Mouse (Mus musculus) limb, embryonic 14.5 days (tissue): ENCODE data around the gene Nhej1. TPM values are rescaled to one million over a fixed set of nuclear protein-coding genes. Genes with fewer than 3 reads are reported as not detected.

Source experiments
- ATAC-seq: fragments of 200-750 bp; cut with Nextera tagmentation; 2 replicates; pipeline ENCODE4 v1.8.0; 2017; ENCODE audit warnings: low read depth, moderate number of reproducible peaks, moderate TSS enrichment; ENCODE audit not compliant: low FRiP score
- DNase-seq: peaks from one replicate; pipeline ENCODE4 v3.0.0-alpha.2; 2015; ENCODE audit warnings: low spot score
- H3K27ac ChIP-seq: fragments of 300-500 bp; sonication (generic); replicated peaks from 2 replicates; pipeline ENCODE4 v1.5.1; 2014; ENCODE audit warnings: low read depth, mild to moderate bottlenecking, low read length, moderate library complexity, mixed read lengths
- H3K27me3 ChIP-seq: fragments of 300-500 bp; sonication (generic); 2 replicates; pipeline ENCODE4 v1.6.1; 2014; ENCODE audit warnings: low read length, mixed read lengths; ENCODE audit not compliant: control insufficient read depth, insufficient read depth
- H3K36me3 ChIP-seq: fragments of 300-500 bp; sonication (generic); 2 replicates; pipeline ENCODE4 v1.6.1; 2014; ENCODE audit warnings: mild to moderate bottlenecking, low read length, moderate library complexity, mixed read lengths; ENCODE audit not compliant: control insufficient read depth, insufficient read depth
- H3K4me1 ChIP-seq: fragments of 300-500 bp; sonication (generic); 2 replicates; pipeline ENCODE4 v1.6.1; 2014; ENCODE audit warnings: antibody characterized with exemption, low read length, mixed read lengths; ENCODE audit not compliant: control insufficient read depth, insufficient read depth
- H3K4me2 ChIP-seq: fragments of 300-500 bp; sonication (generic); replicated peaks from 2 replicates; pipeline ENCODE4 v1.6.1; 2014; ENCODE audit warnings: low read depth, mild to moderate bottlenecking, low read length, moderate library complexity; ENCODE audit not compliant: severe bottlenecking
- H3K4me3 ChIP-seq: fragments of 300-500 bp; sonication (generic); replicated peaks from 2 replicates; pipeline ENCODE4 v1.5.1; 2014; ENCODE audit warnings: low read length
- H3K9ac ChIP-seq: fragments of 300-500 bp; sonication (generic); 2 replicates; pipeline ENCODE4 v1.6.1; 2014; ENCODE audit warnings: mild to moderate bottlenecking, low read depth, low read length, moderate library complexity; ENCODE audit not compliant: severe bottlenecking
- H3K9me3 ChIP-seq: fragments of 300-500 bp; sonication (generic); 2 replicates; pipeline ENCODE4 v1.6.1; 2016; ENCODE audit warnings: low read length; ENCODE audit not compliant: control insufficient read depth
- POLR2A ChIP-seq: fragments of 200-500 bp; IDR thresholded peaks from 2 replicates; pipeline ENCODE4 v1.8.0; 2012; ENCODE audit warnings: inconsistent platforms, mild to moderate bottlenecking, moderate library complexity, borderline replicate concordance; ENCODE audit not compliant: insufficient read depth, insufficient read length; ENCODE audit errors: extremely low read depth
- WGBS: fragments of 180-500 bp; shearing (Covaris S2); extraction: QIAGEN DNeasy Blood & Tissue Kit; methylation state at CpG from one replicate; pipeline ENCODE4 v1.1.7; 2014; 5-methylcytosine and 5-hydroxymethylcytosine counted together
- polyA plus RNA-seq, 2 experiments: library from polyadenylated mRNA; depleted of rRNA in 1 of 2; stranded (reverse) in 1 of 2; unstranded in 1 of 2; fragments of >200 nt; fragmentation: Nextera tagmentation in 1 of 2; extraction: Ambion mirVana in 1 of 2; gene quantifications; 2 replicates each; pipeline versions ENCODE4 v1.2.1 to v1.2.3; 2012 to 2014

The Nhej1 gene
- polyA plus RNA-seq, 2 experiments: 4.8 to 7.8 TPM

GRCm38 (mm10) chr1:75001183-75001582, 123.8 kb downstream of the Nhej1 start:
- H3K27ac ChIP-seq: no peak overlapping the region
- H3K4me1 ChIP-seq: peaks cover 3% of the 10 kb centered on the region; the same call in 1 of the 2 replicates
- H3K4me2 ChIP-seq: no peak overlapping the region
- WGBS: 54% methylated on average over 6 of the region's 6 CpGs
- DNase-seq (no peak), ATAC-seq (no peak)
- TF ChIP-seq POLR2A: no peak
- no peak overlapping the region for H3K4me3 ChIP-seq
- no peaks in the 10 kb centered on the region for H3K36me3 ChIP-seq
- H3K9me3 ChIP-seq: no peaks in the 10 kb centered on the region
- H3K27me3 ChIP-seq: no peaks in the 10 kb centered on the region
- H3K9ac ChIP-seq: no peak overlapping the region

- no peak overlapping the region for H3K4me2 ChIP-seq
- DNase-seq (no peak), ATAC-seq (no peak)
- no peak overlapping the region for H3K9ac ChIP-seq
- no peaks in the 10 kb centered on the region; the same call in 1 of the 2 replicates for H3K4me1 ChIP-seq
- no peak overlapping the region for H3K4me3 ChIP-seq
- no peaks in the 10 kb centered on the region for H3K9me3 ChIP-seq
- 0% methylated on average over 1 of the region's 1 CpGs for WGBS
- no peak for TF ChIP-seq POLR2A
- H3K27me3 ChIP-seq: no peaks in the 10 kb centered on the region
- no peak overlapping the region for H3K27ac ChIP-seq
- no peaks in the 10 kb centered on the region for H3K36me3 ChIP-seq
These were observed 124.5 kb downstream of the Nhej1 start for GRCm38 (mm10) chr1:75000496-75000895.

GRCm38 (mm10) chr1:74999173-74999572, 125.8 kb downstream of the Nhej1 start:
- H3K27me3 ChIP-seq: no peaks in the 10 kb centered on the region
- H3K4me2 ChIP-seq: no peak overlapping the region
- no peaks in the 10 kb centered on the region for H3K4me1 ChIP-seq
- H3K9ac ChIP-seq: no peak overlapping the region
- ATAC-seq (no peak), DNase-seq (no peak)
- no peaks in the 10 kb centered on the region for H3K9me3 ChIP-seq
- H3K36me3 ChIP-seq: no peaks in the 10 kb centered on the region
- WGBS: 82% methylated on average over 5 of the region's 5 CpGs
- no peak overlapping the region for H3K4me3 ChIP-seq
- TF ChIP-seq POLR2A: no peak
- H3K27ac ChIP-seq: no peak overlapping the region

GRCm38 (mm10) chr1:74997231-74997630, 127.8 kb downstream of the Nhej1 start:
- no peak for TF ChIP-seq POLR2A
- Histone ChIP-seq H3K4me2 (no peak overlapping the region), H3K9me3 (no peaks in the 10 kb centered on the region), H3K9ac (no peak overlapping the region), H3K4me3 (no peak overlapping the region), H3K4me1 (no peaks in the 10 kb centered on the region), H3K27ac (no peak overlapping the region), H3K36me3 (no peaks in the 10 kb centered on the region), H3K27me3 (no peaks in the 10 kb centered on the region)
- WGBS: 81% methylated on average over 2 of the region's 2 CpGs
- no peak for DNase-seq
- ATAC-seq: no peak

- Histone ChIP-seq H3K27ac (no peak overlapping the region), H3K9me3 (no peaks in the 10 kb centered on the region), H3K36me3 (no peaks in the 10 kb centered on the region), H3K27me3 (no peaks in the 10 kb centered on the region), H3K4me1 (no peaks in the 10 kb centered on the region), H3K4me3 (no peak overlapping the region), H3K9ac (no peak overlapping the region), H3K4me2 (no peak overlapping the region)
- no peak for DNase-seq
- ATAC-seq: no peak
- TF ChIP-seq POLR2A: no peak
- WGBS: 79% methylated on average over 8 of the region's 8 CpGs
These were observed 148.0 kb downstream of the Nhej1 start for GRCm38 (mm10) chr1:74977001-74977400.

GRCm38 (mm10) chr1:74975936-74976335, 149.1 kb downstream of the Nhej1 start:
- Histone ChIP-seq H3K9ac (no peak overlapping the region), H3K9me3 (no peaks in the 10 kb centered on the region), H3K4me2 (no peak overlapping the region), H3K27ac (no peak overlapping the region), H3K4me1 (no peaks in the 10 kb centered on the region), H3K4me3 (no peak overlapping the region), H3K36me3 (no peaks in the 10 kb centered on the region), H3K27me3 (no peaks in the 10 kb centered on the region)
- 100% methylated on average over 1 of the region's 1 CpGs for WGBS
- DNase-seq (no peak), ATAC-seq (no peak)
- TF ChIP-seq POLR2A: no peak
